Mouse (Mus musculus): ENCODE measurements around the gene Gm28308.

- TF ChIP-seq GATA1 (IDR thresholded peaks at IDR 0.05; ENCODE audit: low read length) (no peak), TAL1 (IDR thresholded peaks at IDR 0.05; ENCODE audit: low read length) (no peak)
These were observed 8.9 kb downstream of the Gm28308 start, which contains the start of gene Hoxa5 for GRCm38 (mm10) chr6:52204050-52204752.
